Mouse (Mus musculus): ENCODE data around the gene Gm11563. TPM values are rescaled to one million over a fixed set of nuclear protein-coding genes. Genes with fewer than 3 reads are reported as not detected.

Gm11563 gene
- total and polyA plus RNA-seq, 3 experiments = not detected

DNA sequence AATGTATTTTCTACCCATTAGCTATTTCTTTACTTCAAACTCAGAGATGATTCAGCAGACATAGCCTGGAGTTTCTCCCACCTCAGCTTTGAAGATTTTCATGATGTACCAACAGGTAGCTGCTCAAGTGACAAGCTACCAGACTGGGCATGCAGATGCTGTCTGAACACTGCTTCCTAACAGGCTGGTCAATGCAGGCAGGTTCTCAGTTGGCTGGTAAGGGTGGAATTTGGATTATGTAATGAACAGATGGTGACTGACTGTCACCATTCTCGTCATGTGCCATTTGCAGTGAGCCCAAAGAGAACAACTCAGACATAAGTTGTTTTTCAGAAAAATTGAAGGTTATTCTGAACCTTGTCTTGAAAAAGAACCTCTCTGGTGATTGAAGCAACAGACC, 49.6 kb downstream of the Gm11563 start:
- no peak for TF ChIP-seq GATA1 (IDR thresholded peaks at IDR 0.05; ENCODE audit: borderline replicate concordance, low read length)
- no peak for TF ChIP-seq TAL1 (conservative IDR thresholded peaks at IDR 0.05; ENCODE audit: low read depth, low read length)
- no peak for TF ChIP-seq GATA2 (IDR thresholded peaks at IDR 0.05; ENCODE audit: borderline replicate concordance, low read depth, low read length)
- no peak for TF ChIP-seq POLR2AphosphoS5 (IDR thresholded peaks at IDR 0.05; ENCODE audit: insufficient replicate concordance, low read depth, low read length)
- TF ChIP-seq CTCF (IDR thresholded peaks at IDR 0.05; ENCODE audit: low read depth, low read length) = no peak
- no peak for DNase-seq (ENCODE audit: low spot score)
- H3K4me1 ChIP-seq (ENCODE audit: insufficient read depth, low read depth, low read length) = no peaks in the 10 kb centered on the region
- H3K4me3 ChIP-seq (ENCODE audit: low read depth, low read length) = no peak overlapping the region
- peaks cover 14% of the 10 kb centered on the region for H3K9me3 ChIP-seq (replicated peaks)
- no peaks in the 10 kb centered on the region for H3K36me3 ChIP-seq (replicated peaks)
- no peaks in the 10 kb centered on the region for H3K27me3 ChIP-seq (ENCODE audit: insufficient read depth, low read length)
- no peak for ATAC-seq (ENCODE audit: extremely low read depth, insufficient number of reproducible peaks, low FRiP score, poor library complexity, severe bottlenecking)

Other genes starting within 250 kb of the Gm11563 start
Only the 20 nearest of the 39 such genes appear.
- not detected in 2 replicates for gene Krtap3-3, start 108.1 kb downstream of the Gm11563 start, total RNA-seq (2014; fragmentation: Nextera tagmentation)
- gene Krtap3-3, start 108.1 kb downstream of the Gm11563 start, total RNA-seq (2017) = not detected in 2 replicates
- not detected in 2 replicates for gene Krtap3-3, start 108.1 kb downstream of the Gm11563 start, polyA plus RNA-seq (2012)
- gene Krtap3-2, start 102.1 kb downstream of the Gm11563 start, total RNA-seq (2014; fragmentation: Nextera tagmentation) = not detected in 2 replicates
- gene Krtap3-2, start 102.1 kb downstream of the Gm11563 start, total RNA-seq (2017) = 0.16 and 0.23 TPM in 2 replicates
- gene Krtap3-2, start 102.1 kb downstream of the Gm11563 start, polyA plus RNA-seq (2012) = not detected in 2 replicates
- not detected in 2 replicates for gene Gm11939, start 99.5 kb downstream of the Gm11563 start, total RNA-seq (2014; fragmentation: Nextera tagmentation)
- not detected in 2 replicates for gene Gm11939, start 99.5 kb downstream of the Gm11563 start, total RNA-seq (2017)
- not detected in 2 replicates for gene Gm11939, start 99.5 kb downstream of the Gm11563 start, polyA plus RNA-seq (2012)
- gene Krtap3-1, start 92.3 kb downstream of the Gm11563 start, total RNA-seq (2014; fragmentation: Nextera tagmentation) = not detected in 2 replicates
- gene Krtap3-1, start 92.3 kb downstream of the Gm11563 start, total RNA-seq (2017) = not detected in 2 replicates
- gene Krtap3-1, start 92.3 kb downstream of the Gm11563 start, polyA plus RNA-seq (2012) = not detected in 2 replicates
- gene Krtap1-5, start 77.9 kb downstream of the Gm11563 start, total RNA-seq (2014; fragmentation: Nextera tagmentation) = not detected in 2 replicates
- gene Krtap1-5, start 77.9 kb downstream of the Gm11563 start, total RNA-seq (2017) = 0.11 and 0.12 TPM in 2 replicates
- not detected in 2 replicates for gene Krtap1-5, start 77.9 kb downstream of the Gm11563 start, polyA plus RNA-seq (2012)
- gene Krtap1-4, start 75.3 kb downstream of the Gm11563 start, total RNA-seq (2014; fragmentation: Nextera tagmentation) = not detected in 2 replicates
- gene Krtap1-4, start 75.3 kb downstream of the Gm11563 start, total RNA-seq (2017) = 0.41 TPM in 1 of 2 replicates, not detected in the other
- not detected in 2 replicates for gene Krtap1-4, start 75.3 kb downstream of the Gm11563 start, polyA plus RNA-seq (2012)
- not detected in 2 replicates for gene Krtap1-3, start 67.6 kb downstream of the Gm11563 start, total RNA-seq (2014; fragmentation: Nextera tagmentation)
- not detected in 2 replicates for gene Krtap1-3, start 67.6 kb downstream of the Gm11563 start, total RNA-seq (2017)
- not detected in 2 replicates for gene Krtap1-3, start 67.6 kb downstream of the Gm11563 start, polyA plus RNA-seq (2012)
- not detected in 2 replicates for gene Krtap9-3, start 60.9 kb downstream of the Gm11563 start, total RNA-seq (2014; fragmentation: Nextera tagmentation)
- 0.49 TPM in 1 of 2 replicates, not detected in the other for gene Krtap9-3, start 60.9 kb downstream of the Gm11563 start, total RNA-seq (2017)
- not detected in 2 replicates for gene Krtap9-3, start 60.9 kb downstream of the Gm11563 start, polyA plus RNA-seq (2012)
- not detected in 2 replicates for gene Gm11938, start 55.7 kb downstream of the Gm11563 start, total RNA-seq (2014; fragmentation: Nextera tagmentation)
- not detected in 2 replicates for gene Gm11938, start 55.7 kb downstream of the Gm11563 start, total RNA-seq (2017)
- not detected in 2 replicates for gene Gm11938, start 55.7 kb downstream of the Gm11563 start, polyA plus RNA-seq (2012)
- gene Gm11937, start 48.8 kb downstream of the Gm11563 start, total RNA-seq (2014; fragmentation: Nextera tagmentation) = not detected in 2 replicates
- gene Gm11937, start 48.8 kb downstream of the Gm11563 start, total RNA-seq (2017) = not detected in 2 replicates
- not detected in 2 replicates for gene Gm11937, start 48.8 kb downstream of the Gm11563 start, polyA plus RNA-seq (2012)
- not detected in 2 replicates for gene Krtap2-4, start 44.1 kb downstream of the Gm11563 start, total RNA-seq (2014; fragmentation: Nextera tagmentation)
- not detected in 2 replicates for gene Krtap2-4, start 44.1 kb downstream of the Gm11563 start, total RNA-seq (2017)
- not detected in 2 replicates for gene Krtap2-4, start 44.1 kb downstream of the Gm11563 start, polyA plus RNA-seq (2012)
- gene Gm11562, start 38.5 kb downstream of the Gm11563 start, total RNA-seq (2014; fragmentation: Nextera tagmentation) = not detected in 2 replicates
- not detected in 2 replicates for gene Gm11562, start 38.5 kb downstream of the Gm11563 start, total RNA-seq (2017)
- not detected in 2 replicates for gene Gm11562, start 38.5 kb downstream of the Gm11563 start, polyA plus RNA-seq (2012)
- gene Krtap4-1, start 30.7 kb downstream of the Gm11563 start, total RNA-seq (2014; fragmentation: Nextera tagmentation) = not detected in 2 replicates
- gene Krtap4-1, start 30.7 kb downstream of the Gm11563 start, total RNA-seq (2017) = not detected in 2 replicates
- gene Krtap4-1, start 30.7 kb downstream of the Gm11563 start, polyA plus RNA-seq (2012) = not detected in 2 replicates
- not detected in 2 replicates for gene Krtap4-2, start 23.9 kb downstream of the Gm11563 start, total RNA-seq (2014; fragmentation: Nextera tagmentation)
- gene Krtap4-2, start 23.9 kb downstream of the Gm11563 start, total RNA-seq (2017) = not detected in 2 replicates
- not detected in 2 replicates for gene Krtap4-2, start 23.9 kb downstream of the Gm11563 start, polyA plus RNA-seq (2012)
- gene Krtap4-7, start 14.9 kb downstream of the Gm11563 start, total RNA-seq (2014; fragmentation: Nextera tagmentation) = not detected in 2 replicates
- gene Krtap4-7, start 14.9 kb downstream of the Gm11563 start, total RNA-seq (2017) = 0.33 and 0.46 TPM in 2 replicates
- not detected in 2 replicates for gene Krtap4-7, start 14.9 kb downstream of the Gm11563 start, polyA plus RNA-seq (2012)
- gene Gm11555, start 8.7 kb downstream of the Gm11563 start, total RNA-seq (2014; fragmentation: Nextera tagmentation) = not detected in 2 replicates
- gene Gm11555, start 8.7 kb downstream of the Gm11563 start, total RNA-seq (2017) = not detected in 2 replicates
- gene Gm11555, start 8.7 kb downstream of the Gm11563 start, polyA plus RNA-seq (2012) = not detected in 2 replicates
- gene Krtap4-6, start 7.0 kb upstream of the Gm11563 start, total RNA-seq (2014; fragmentation: Nextera tagmentation) = not detected in 2 replicates
- gene Krtap4-6, start 7.0 kb upstream of the Gm11563 start, total RNA-seq (2017) = 0.12 TPM in 1 of 2 replicates, not detected in the other
- gene Krtap4-6, start 7.0 kb upstream of the Gm11563 start, polyA plus RNA-seq (2012) = not detected in 2 replicates
- not detected in 2 replicates for gene Gm14190, start 31.8 kb upstream of the Gm11563 start, total RNA-seq (2014; fragmentation: Nextera tagmentation)
- gene Gm14190, start 31.8 kb upstream of the Gm11563 start, total RNA-seq (2017) = not detected in 2 replicates
- not detected in 2 replicates for gene Gm14190, start 31.8 kb upstream of the Gm11563 start, polyA plus RNA-seq (2012)
- gene Gm14180, start 75.3 kb upstream of the Gm11563 start, total RNA-seq (2014; fragmentation: Nextera tagmentation) = not detected in 2 replicates
- gene Gm14180, start 75.3 kb upstream of the Gm11563 start, total RNA-seq (2017) = not detected in 2 replicates
- not detected in 2 replicates for gene Gm14180, start 75.3 kb upstream of the Gm11563 start, polyA plus RNA-seq (2012)
- not detected in 2 replicates for gene Gm11595, start 114.0 kb upstream of the Gm11563 start, total RNA-seq (2014; fragmentation: Nextera tagmentation)
- 0.12 TPM in 1 of 2 replicates, not detected in the other for gene Gm11595, start 114.0 kb upstream of the Gm11563 start, total RNA-seq (2017)
- gene Gm11595, start 114.0 kb upstream of the Gm11563 start, polyA plus RNA-seq (2012) = not detected in 2 replicates

Measured in G1E (cell line).